Mouse (Mus musculus) limb, embryonic 10.5 days (tissue): ENCODE results near the gene Phlpp2. TPM values are rescaled to one million over a fixed set of nuclear protein-coding genes. Genes with fewer than 3 reads are reported as not detected.

Experiments used
- DNase-seq: peaks from one replicate; pipeline ENCODE4 v3.0.0-alpha.2; 2017; ENCODE audit warnings: low spot score
- H3K27ac ChIP-seq: fragments of 300-500 bp; sonication (generic); 2 replicates; pipeline ENCODE4 v1.5.1; 2016; ENCODE audit warnings: mild to moderate bottlenecking
- H3K27me3 ChIP-seq: fragments of 300-500 bp; sonication (generic); 2 replicates; pipeline ENCODE4 v1.6.1; 2016; ENCODE audit warnings: low read depth, mild to moderate bottlenecking; ENCODE audit not compliant: poor library complexity, severe bottlenecking
- H3K36me3 ChIP-seq: fragments of 300-500 bp; sonication (generic); 2 replicates; pipeline ENCODE4 v1.6.1; 2016; ENCODE audit warnings: mild to moderate bottlenecking, moderate library complexity
- H3K4me1 ChIP-seq: fragments of 300-500 bp; sonication (generic); 2 replicates; pipeline ENCODE4 v1.6.1; 2016
- H3K4me3 ChIP-seq: fragments of 300-500 bp; sonication (generic); 2 replicates; pipeline ENCODE4 v1.5.1; 2016; ENCODE audit warnings: mild to moderate bottlenecking, moderate library complexity
- H3K9me3 ChIP-seq: fragments of 300-500 bp; sonication (generic); replicated peaks from 2 replicates; pipeline ENCODE4 v1.6.1; 2016; ENCODE audit warnings: mild to moderate bottlenecking
- WGBS: fragments of 180-500 bp; shearing (Covaris S2); methylation state at CpG from one replicate; pipeline ENCODE4 v1.1.7; 2016; 5-methylcytosine and 5-hydroxymethylcytosine counted together
- polyA plus RNA-seq: library from polyadenylated mRNA; unstranded; fragments of >200 nt; fragmentation: Nextera tagmentation; extraction: Ambion mirVana; gene quantifications from 2 replicates; pipeline ENCODE4 v1.2.1, GENCODE M21; 2016

Phlpp2 gene
- polyA plus RNA-seq, 1 experiment from 2014 or later: 2.5 TPM

DNA sequence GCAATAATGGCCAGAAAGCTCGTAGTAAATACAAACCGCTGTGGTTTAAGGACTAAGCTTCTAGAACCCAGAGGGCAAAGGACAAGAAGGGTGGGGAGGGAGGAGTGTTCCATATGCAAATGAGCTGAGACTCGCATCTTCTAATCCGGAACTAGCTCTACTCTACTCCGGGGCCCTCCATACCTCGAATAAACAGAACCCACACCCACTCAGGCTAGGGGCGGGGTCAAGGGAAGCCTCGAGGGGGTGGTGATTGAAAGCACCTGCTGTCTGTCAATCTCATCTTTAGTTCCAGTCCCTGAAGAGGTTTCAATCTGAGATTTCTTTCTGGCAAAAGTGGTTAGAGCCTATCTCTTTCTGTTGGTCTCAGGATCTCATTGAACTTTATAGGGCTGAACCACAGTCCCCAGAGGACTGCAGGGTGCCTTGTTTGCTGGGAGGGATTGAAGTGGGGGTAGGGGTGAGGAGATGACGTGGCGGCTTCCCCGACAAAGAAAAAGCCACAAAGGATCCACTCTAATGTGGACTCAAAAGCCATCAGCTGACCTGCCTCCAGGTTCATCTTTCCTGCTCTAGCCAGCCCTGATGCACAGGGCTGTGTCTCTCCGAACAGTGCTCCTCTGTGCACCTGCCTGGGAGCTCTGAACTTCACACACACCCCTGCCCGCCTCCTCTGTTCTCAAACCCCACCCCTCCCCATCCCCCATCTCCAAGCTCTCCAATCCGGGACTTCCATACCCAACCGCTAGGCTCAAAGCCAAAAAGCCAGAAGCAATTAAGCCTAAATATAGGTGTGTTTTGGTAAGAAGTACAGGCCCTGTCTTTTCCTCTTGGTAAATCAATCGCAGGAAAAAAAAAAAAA, 89.1 kb downstream of the Phlpp2 start:
- no peak overlapping the region for H3K27ac ChIP-seq
- 9% methylated on average over 16 of the region's 16 CpGs for WGBS

DNA sequence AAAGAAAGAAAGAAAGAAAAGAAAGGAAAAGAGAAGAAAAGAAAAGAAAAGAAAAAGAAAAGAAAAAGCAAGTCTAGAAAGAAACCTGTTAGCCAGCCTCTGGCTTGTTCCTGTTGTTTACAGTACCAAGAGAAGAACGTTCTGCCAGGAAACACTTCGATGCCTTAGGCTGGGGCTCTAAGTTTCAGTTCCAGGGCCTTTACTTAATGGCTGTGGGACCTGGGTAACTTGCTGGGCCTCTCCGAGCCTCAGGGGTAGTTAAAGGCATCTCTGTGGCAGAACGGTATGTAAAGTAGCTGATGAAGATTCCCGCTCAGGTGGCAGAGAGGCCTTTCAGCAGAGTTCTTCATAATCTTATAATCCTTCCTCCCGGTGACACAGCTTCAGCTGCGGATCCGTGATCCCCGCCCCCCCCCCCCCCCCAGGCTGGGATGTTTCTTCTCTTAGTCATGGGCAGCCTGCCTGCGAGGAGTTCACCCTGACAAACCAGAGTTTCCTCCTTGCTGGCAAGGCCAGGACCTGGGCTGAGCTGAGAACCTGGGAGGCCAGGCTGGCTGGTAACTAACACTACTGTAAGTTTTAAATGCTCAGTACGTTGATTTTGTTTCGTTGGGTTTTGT, 89.8 kb downstream of the Phlpp2 start:
- Histone ChIP-seq H3K36me3 (no peaks in the 10 kb centered on the region), H3K27me3 (peaks cover 92% of the 10 kb centered on the region), H3K27ac (no peak overlapping the region), H3K4me3 (no peak overlapping the region), H3K4me1 (peaks cover 23% of the 10 kb centered on the region), H3K9me3 (no peaks in the 10 kb centered on the region)
- 32% methylated on average over 12 of the region's 12 CpGs for WGBS
- DNase-seq: no peak

More for the DNA sequence above, 89.1 kb downstream of the Phlpp2 start:
- Histone ChIP-seq H3K36me3 (no peaks in the 10 kb centered on the region), H3K27me3 (peaks cover 92% of the 10 kb centered on the region), H3K9me3 (no peaks in the 10 kb centered on the region), H3K4me1 (peaks cover 23% of the 10 kb centered on the region), H3K4me3 (peak overlapping the region; percentile 13; the same call in 1 of the 2 replicates)
- peak; percentile 50 for DNase-seq

DNA sequence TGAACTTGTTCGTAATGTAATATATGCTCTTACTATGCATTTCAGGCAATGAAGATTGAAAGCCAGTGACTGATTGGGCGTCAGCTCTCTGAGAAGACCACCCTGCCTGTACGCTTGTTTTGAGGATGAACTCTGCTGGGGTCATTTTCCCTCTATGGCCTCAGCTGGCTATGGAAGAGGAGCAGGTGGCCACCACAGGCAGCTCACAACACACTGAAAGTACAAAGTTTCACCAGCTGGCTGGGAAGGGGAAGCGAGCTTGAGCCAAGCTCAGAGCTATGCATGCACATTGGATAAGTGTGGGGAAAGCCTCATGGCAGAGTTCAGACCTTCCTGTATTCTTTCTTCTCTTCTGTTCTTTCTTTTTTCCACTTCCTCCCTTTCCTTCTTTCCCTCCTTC, 90.8 kb downstream of the Phlpp2 start:
- Histone ChIP-seq H3K27ac (no peak overlapping the region), H3K27me3 (peaks cover 92% of the 10 kb centered on the region), H3K36me3 (no peaks in the 10 kb centered on the region), H3K4me3 (no peak overlapping the region), H3K4me1 (peaks cover 23% of the 10 kb centered on the region), H3K9me3 (no peaks in the 10 kb centered on the region)
- WGBS: 86% methylated on average over 4 of the region's 4 CpGs
- DNase-seq: no peak

DNA sequence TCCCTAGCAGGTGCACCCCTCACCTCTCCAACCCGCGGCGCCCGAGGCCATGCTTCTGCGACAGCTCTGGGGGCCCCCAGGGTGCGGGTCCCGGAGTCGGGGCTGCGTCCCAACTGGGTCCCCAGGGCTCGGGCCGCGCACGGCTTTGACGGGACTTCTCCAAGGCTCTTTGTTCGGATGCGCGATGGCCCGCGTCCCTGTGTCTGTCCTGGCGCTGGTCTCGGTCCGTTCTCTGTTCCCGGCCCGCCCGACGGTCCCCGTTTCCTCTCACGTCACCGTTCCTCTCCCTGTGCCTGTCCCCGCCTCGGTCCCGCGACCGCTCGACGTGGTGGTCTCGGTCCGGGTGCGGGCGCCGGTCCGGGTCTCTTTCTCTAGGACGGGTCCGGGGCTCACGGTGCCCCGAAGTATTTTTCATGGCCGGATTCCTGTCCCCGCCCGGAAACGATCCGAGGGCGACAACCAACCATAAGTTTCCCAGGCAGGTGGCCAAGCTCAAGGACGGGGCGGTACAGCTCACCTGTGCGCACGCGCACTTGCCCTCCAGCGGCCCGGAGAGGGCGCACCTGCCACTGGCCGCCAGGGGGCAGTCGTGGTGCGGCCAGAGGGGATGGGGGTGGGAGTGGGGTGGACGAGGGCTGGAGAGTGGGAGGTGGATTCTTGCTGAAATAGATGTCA, 93.5 kb downstream of the Phlpp2 start, which contains the start of gene Marveld3:
Gene Marveld3 (minus strand): TSS at position 511 of the 675 bp plus-strand sequence.
- Histone ChIP-seq H3K4me3 (peak within 1 kb of the TSS; percentile 47), H3K9me3 (no peaks in the 10 kb centered on the region), H3K4me1 (peaks cover 22% of the 10 kb centered on the region), H3K36me3 (no peaks in the 10 kb centered on the region), H3K27me3 (peaks cover 72% of the 10 kb centered on the region), H3K27ac (no peak within 1 kb of the TSS)
- DNase-seq: peak; percentile 78
- 3% methylated on average over 61 of the region's 64 CpGs for WGBS

- 81% methylated on average over 9 of the region's 9 CpGs for WGBS
- H3K4me1 ChIP-seq: peaks cover 13% of the 10 kb centered on the region
- no peak for DNase-seq
- no peak overlapping the region for H3K27ac ChIP-seq
- no peaks in the 10 kb centered on the region for H3K9me3 ChIP-seq
- H3K4me3 ChIP-seq: no peak overlapping the region
- H3K27me3 ChIP-seq: peaks cover 67% of the 10 kb centered on the region
- no peaks in the 10 kb centered on the region for H3K36me3 ChIP-seq
Measured at GRCm38 (mm10) chr8:109962896-109963295, 94.6 kb downstream of the Phlpp2 start.

- Histone ChIP-seq H3K27ac (no peak overlapping the region), H3K9me3 (no peaks in the 10 kb centered on the region), H3K36me3 (no peaks in the 10 kb centered on the region), H3K27me3 (peaks cover 67% of the 10 kb centered on the region), H3K4me1 (peaks cover 8% of the 10 kb centered on the region), H3K4me3 (no peak overlapping the region)
- WGBS: 86% methylated on average over 13 of the region's 13 CpGs
- no peak for DNase-seq
Measured at GRCm38 (mm10) chr8:109963421-109963820, 95.1 kb downstream of the Phlpp2 start.

- no peak for DNase-seq
- Histone ChIP-seq H3K36me3 (no peaks in the 10 kb centered on the region), H3K4me1 (peaks cover 8% of the 10 kb centered on the region), H3K27me3 (peaks cover 67% of the 10 kb centered on the region), H3K27ac (no peak overlapping the region), H3K4me3 (no peak overlapping the region), H3K9me3 (no peaks in the 10 kb centered on the region)
- WGBS: 78% methylated on average over 4 of the region's 4 CpGs
Measured at GRCm38 (mm10) chr8:109964106-109964505, 95.8 kb downstream of the Phlpp2 start.

DNA sequence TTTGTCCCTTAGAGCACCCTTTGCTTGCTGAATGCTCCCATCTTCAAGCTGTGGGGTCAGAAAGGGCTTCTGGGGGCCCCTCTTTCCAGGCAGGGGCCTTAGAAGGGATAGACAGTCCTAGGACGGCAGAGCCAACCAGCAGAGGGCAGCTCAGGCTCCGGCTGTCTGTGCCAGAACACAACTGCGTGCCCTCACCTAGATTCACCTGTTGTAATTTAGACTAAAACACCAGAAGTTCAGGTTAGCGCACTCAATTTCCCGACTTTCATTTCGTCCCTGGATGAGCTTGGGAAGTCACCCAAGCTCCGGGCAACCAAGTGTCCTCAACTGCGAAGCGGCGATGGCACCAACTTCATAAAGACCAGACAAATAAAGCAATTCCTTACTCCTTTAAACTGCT, 100.5 kb downstream of the Phlpp2 start:
- DNase-seq: no peak
- Histone ChIP-seq H3K27me3 (peaks cover 36% of the 10 kb centered on the region), H3K4me3 (no peak overlapping the region), H3K4me1 (no peaks in the 10 kb centered on the region), H3K9me3 (no peaks in the 10 kb centered on the region), H3K27ac (no peak overlapping the region), H3K36me3 (no peaks in the 10 kb centered on the region)
- 62% methylated on average over 10 of the region's 10 CpGs for WGBS

DNA sequence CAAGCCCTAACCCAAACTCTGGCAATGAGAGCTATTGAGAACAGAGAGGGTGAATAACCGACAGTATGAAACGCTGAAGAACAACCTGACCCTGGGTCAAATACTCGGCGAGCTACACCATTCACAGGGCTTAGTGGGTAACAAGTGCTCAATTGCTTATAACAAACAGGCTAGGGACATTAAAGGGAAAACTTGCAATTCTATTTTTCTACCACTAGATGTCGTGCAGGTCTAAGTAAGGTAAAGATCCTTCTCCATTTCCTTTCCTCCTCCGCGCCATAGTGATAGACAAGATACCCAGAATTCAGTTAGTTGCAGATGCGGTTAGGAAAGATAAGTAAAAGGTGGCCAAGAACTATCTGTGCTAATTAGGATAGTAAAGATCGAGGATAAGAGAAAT, 102.0 kb downstream of the Phlpp2 start:
- H3K27ac ChIP-seq: no peak overlapping the region
- DNase-seq: no peak
- peaks cover 31% of the 10 kb centered on the region for H3K27me3 ChIP-seq
- no peak overlapping the region for H3K4me3 ChIP-seq
- no peaks in the 10 kb centered on the region for H3K9me3 ChIP-seq
- 13% methylated on average over 9 of the region's 9 CpGs for WGBS
- no peaks in the 10 kb centered on the region for H3K36me3 ChIP-seq
- no peaks in the 10 kb centered on the region for H3K4me1 ChIP-seq

GRCm38 (mm10) chr8:109972901-109973300, 104.6 kb downstream of the Phlpp2 start:
- Histone ChIP-seq H3K4me3 (no peak overlapping the region), H3K27ac (no peak overlapping the region), H3K36me3 (no peaks in the 10 kb centered on the region), H3K4me1 (no peaks in the 10 kb centered on the region), H3K9me3 (no peaks in the 10 kb centered on the region), H3K27me3 (peaks cover 28% of the 10 kb centered on the region)
- 88% methylated on average over 4 of the region's 4 CpGs for WGBS
- DNase-seq: no peak

GRCm38 (mm10) chr8:109979339-109979738, 111.0 kb downstream of the Phlpp2 start:
- H3K4me1 ChIP-seq: no peaks in the 10 kb centered on the region
- H3K36me3 ChIP-seq: no peaks in the 10 kb centered on the region
- no peak for DNase-seq
- no peak overlapping the region for H3K27ac ChIP-seq
- no peaks in the 10 kb centered on the region for H3K9me3 ChIP-seq
- WGBS: 87% methylated on average over 6 of the region's 6 CpGs
- no peak overlapping the region for H3K4me3 ChIP-seq
- H3K27me3 ChIP-seq: no peaks in the 10 kb centered on the region

DNA sequence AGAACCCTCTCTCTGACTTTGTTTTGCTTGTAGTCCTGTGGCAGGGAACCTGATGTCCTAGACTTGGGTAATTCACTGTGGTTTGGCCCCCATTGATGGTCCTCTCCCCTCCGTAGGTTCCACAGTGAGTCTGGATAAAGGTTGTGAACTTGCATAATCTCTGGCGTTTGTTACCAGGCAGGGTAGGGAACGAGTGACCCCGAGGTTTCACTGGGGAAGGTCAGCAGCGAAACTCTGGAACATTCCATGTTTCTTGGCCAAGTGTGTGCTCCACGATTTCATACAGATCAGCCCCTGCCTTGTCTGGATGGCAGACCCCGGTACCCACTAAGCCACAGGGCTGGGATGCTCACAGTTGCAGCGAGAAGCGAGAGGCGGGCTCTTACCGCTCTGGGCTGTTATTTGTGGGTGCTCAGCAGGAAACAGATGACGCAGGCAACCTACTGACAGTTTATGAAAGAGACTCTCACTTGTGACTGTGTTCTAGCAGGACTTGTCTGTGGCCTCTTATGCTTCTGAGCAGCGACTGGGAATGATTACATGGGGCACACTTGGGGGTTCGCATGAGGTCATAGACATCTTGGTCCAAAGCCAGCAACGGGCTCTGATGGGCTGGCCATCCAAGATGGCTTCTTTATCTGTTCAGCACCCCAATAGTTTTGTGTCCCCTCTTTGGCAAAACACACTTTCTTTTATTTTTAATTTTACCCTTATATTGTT, 114.2 kb downstream of the Phlpp2 start:
- Histone ChIP-seq H3K36me3 (no peaks in the 10 kb centered on the region), H3K4me3 (no peak overlapping the region), H3K27ac (no peak overlapping the region), H3K4me1 (no peaks in the 10 kb centered on the region), H3K9me3 (no peaks in the 10 kb centered on the region), H3K27me3 (no peaks in the 10 kb centered on the region)
- 84% methylated on average over 15 of the region's 15 CpGs for WGBS
- DNase-seq: no peak
